Mouse (Mus musculus): ENCODE measurements around the gene Gm21725.
"Not testable (repeated sequence)": the region's sequence is repeated elsewhere in the genome, so short reads cannot be mapped to it uniquely, and the experiment has no call there.

The Gm21725 gene

DNA sequence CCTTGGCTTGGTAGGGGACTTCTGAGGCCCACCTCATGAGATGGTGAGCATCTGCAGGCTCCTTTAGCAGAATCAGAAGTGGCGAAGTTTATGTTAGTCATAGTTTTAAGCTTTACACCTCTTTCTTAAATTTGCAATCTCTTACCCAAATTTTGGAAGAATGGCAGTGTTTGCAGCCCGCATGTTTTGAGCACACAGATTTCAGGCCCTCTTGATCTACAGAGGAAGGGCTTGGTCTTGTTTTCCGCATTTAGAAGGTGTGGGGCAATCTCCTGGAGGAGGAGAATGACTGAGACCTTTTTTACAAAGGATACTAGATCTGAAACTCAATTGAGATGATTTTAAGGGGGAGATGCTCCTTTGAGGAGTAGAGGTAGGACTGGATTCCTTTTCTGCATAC is at the start of gene Gm21725:
Gene Gm21725, minus strand, starts transcription at position 101 of the 400 bp plus-strand sequence.
- not testable (repeated sequence) for DNase-seq (ENCODE audit: low spot score)
